Mouse (Mus musculus): Measurements from ENCODE around the gene Tpm4. TPM values are rescaled to one million over a fixed set of nuclear protein-coding genes. Genes with fewer than 3 reads are reported as not detected.

The Tpm4 gene
- total and polyA plus RNA-seq, 2 experiments from 2014 or later: 82.1 to 91.5 TPM

DNA sequence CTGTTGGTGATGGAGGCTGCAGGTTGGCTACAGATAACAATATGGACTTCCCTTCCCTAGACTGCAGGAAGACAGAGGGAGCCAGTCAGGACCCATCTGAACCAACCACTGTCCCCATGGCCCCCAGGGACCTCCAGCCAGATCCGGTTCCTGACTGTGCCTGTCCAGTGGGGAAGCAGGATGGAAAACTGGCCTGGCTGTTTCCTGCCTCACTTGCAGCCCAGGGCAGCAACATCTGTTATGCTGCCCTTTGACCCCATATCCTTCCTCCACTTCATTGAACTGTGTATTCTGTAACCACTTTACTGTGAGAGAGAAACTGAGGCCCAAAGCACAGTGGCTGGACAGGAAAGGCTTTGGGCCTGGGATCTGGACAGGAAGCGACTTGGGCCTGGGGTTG is 3.5 kb upstream of the Tpm4 start:
- Histone ChIP-seq H3K36me3 (ENCODE audit: insufficient read depth, low read length) (no peaks in the 10 kb centered on the region), H3K9me3 (ENCODE audit: low read length) (no peaks in the 10 kb centered on the region), H3K9ac (replicated peaks; ENCODE audit: low read length, poor library complexity, severe bottlenecking) (no peak overlapping the region), H3K4me2 (ENCODE audit: low read depth, low read length, poor library complexity, severe bottlenecking) (no peak overlapping the region), H3K27ac (ENCODE audit: low read depth, low read length) (no peak overlapping the region), H3K4me1 (ENCODE audit: insufficient read depth, low read length) (0 out of 2 replicates have a peak, but pooled peaks cover 2% of the 10 kb centered on the region), H3K27me3 (ENCODE audit: insufficient read depth, low read length) (no peaks in the 10 kb centered on the region), H3K4me3 (ENCODE audit: low read depth, low read length) (no peak overlapping the region)
- 72% methylated on average over 2 of the region's 2 CpGs for WGBS
- ATAC-seq (ENCODE audit: low FRiP score) (no peak), DNase-seq (ENCODE audit: low spot score) (no peak)
- no peak for TF ChIP-seq CTCF (IDR thresholded peaks at IDR 0.05)

DNA sequence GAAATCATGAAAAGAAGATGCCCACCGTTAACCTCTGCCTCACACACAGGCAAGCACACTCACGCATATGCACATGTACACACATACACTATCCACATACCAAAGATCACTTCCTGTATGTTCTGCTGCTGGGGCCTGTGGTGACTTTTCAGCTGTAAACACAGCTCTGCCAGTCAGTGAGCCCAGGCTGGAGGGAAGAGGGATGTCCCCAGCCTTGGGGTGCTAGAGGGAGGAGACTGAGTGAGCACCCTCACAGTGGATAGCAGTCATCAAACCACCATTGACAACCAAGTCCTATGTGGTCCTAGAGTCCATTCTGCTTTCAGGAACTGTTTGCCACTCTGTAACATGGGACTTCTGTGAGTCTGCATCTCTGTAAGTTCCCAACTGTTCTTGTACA is 2.9 kb upstream of the Tpm4 start:
- 81% methylated on average over 2 of the region's 2 CpGs for WGBS
- 0 out of 2 replicates have a peak, but pooled peaks cover 5% of the 10 kb centered on the region for H3K4me1 ChIP-seq (ENCODE audit: insufficient read depth, low read length)
- no peak for TF ChIP-seq CTCF (IDR thresholded peaks at IDR 0.05)
- ATAC-seq (ENCODE audit: low FRiP score) (no peak), DNase-seq (ENCODE audit: low spot score) (no peak)
- H3K4me3 ChIP-seq (ENCODE audit: low read depth, low read length): no peak overlapping the region
- no peaks in the 10 kb centered on the region for H3K36me3 ChIP-seq (ENCODE audit: insufficient read depth, low read length)
- no peaks in the 10 kb centered on the region for H3K9me3 ChIP-seq (ENCODE audit: low read length)
- H3K27me3 ChIP-seq (ENCODE audit: insufficient read depth, low read length): no peaks in the 10 kb centered on the region
- no peak overlapping the region for H3K4me2 ChIP-seq (ENCODE audit: low read depth, low read length, poor library complexity, severe bottlenecking)
- H3K9ac ChIP-seq (replicated peaks; ENCODE audit: low read length, poor library complexity, severe bottlenecking): no peak overlapping the region
- no peak overlapping the region for H3K27ac ChIP-seq (ENCODE audit: low read depth, low read length)

DNA sequence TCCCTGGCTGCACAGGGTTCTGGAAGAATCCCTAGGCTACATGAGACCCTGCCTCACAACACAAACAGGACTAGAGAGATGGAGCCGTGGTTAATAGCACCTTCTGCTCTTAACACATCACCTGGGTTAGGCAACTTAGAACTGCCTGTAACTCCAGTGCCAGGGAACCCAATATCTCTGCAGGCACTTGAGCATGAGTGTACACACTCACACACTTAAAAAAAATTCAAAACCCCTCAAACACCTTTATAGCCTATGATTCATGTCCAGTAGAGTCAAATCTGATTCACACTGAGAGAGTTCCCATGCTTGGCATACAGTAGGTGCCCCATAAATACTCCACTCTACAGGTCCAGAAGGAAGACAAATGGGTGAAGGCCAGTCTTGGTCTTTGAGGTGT is 2.4 kb upstream of the Tpm4 start:
- Histone ChIP-seq H3K4me3 (ENCODE audit: low read depth, low read length) (no peak overlapping the region), H3K36me3 (ENCODE audit: insufficient read depth, low read length) (no peaks in the 10 kb centered on the region), H3K9ac (replicated peaks; ENCODE audit: low read length, poor library complexity, severe bottlenecking) (no peak overlapping the region), H3K4me2 (ENCODE audit: low read depth, low read length, poor library complexity, severe bottlenecking) (no peak overlapping the region), H3K27me3 (ENCODE audit: insufficient read depth, low read length) (no peaks in the 10 kb centered on the region), H3K9me3 (ENCODE audit: low read length) (no peaks in the 10 kb centered on the region), H3K27ac (ENCODE audit: low read depth, low read length) (no peak overlapping the region), H3K4me1 (ENCODE audit: insufficient read depth, low read length) (0 out of 2 replicates have a peak, but pooled peaks cover 5% of the 10 kb centered on the region)
- ATAC-seq (ENCODE audit: low FRiP score) (no peak), DNase-seq (ENCODE audit: low spot score) (no peak)
- no peak for TF ChIP-seq CTCF (IDR thresholded peaks at IDR 0.05)
- 94% methylated on average over 1 of the region's 1 CpGs for WGBS

DNA sequence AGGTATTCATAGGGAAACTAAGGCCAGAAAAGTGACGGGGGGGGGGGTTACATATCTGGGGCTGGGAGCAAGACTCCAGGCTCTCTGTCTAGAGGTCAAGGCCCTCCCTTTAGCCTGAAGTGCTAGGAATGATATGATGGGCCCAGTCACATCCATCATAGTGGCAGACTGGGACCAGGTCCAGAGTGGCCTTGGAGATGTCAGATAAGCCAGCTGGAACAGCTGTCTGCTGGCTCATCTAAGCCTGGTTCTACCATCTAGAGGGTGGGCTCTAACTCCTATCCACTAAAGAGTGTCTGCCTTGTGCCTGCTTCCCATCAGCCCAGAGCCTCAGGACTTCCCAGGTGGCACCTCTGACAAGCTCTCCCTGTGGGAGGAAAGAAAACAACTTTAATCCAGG is 1.9 kb upstream of the Tpm4 start:
- WGBS: 83% methylated on average over 1 of the region's 1 CpGs
- TF ChIP-seq CTCF (IDR thresholded peaks at IDR 0.05): no peak

DNA sequence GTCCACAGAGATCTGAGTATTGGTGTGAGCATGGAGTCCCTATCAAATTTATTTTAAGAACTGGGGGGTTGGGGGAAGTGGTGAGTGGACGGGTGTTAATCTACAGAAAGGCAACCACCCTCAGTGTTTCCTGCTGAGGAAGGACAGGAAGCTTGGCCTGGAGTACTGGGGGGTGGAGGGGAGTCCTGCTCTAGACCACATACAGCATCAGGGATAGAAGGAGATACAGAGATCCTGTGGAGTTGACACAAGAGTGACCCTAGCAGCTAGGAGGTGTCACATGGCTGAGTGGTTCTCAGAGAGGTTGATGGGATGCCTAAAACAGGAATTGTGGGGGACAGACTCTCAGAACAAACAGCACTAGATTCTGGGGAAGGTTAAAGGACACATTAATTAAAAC is 1.3 kb upstream of the Tpm4 start:
- DNase-seq (ENCODE audit: low spot score) (no peak), ATAC-seq (ENCODE audit: low FRiP score) (no peak)
- Histone ChIP-seq H3K4me2 (ENCODE audit: low read depth, low read length, poor library complexity, severe bottlenecking) (no peak overlapping the region), H3K4me1 (ENCODE audit: insufficient read depth, low read length) (0 out of 2 replicates have a peak, but pooled peaks cover 5% of the 10 kb centered on the region), H3K27ac (ENCODE audit: low read depth, low read length) (no peak overlapping the region), H3K9me3 (ENCODE audit: low read length) (no peaks in the 10 kb centered on the region), H3K9ac (replicated peaks; ENCODE audit: low read length, poor library complexity, severe bottlenecking) (no peak overlapping the region), H3K36me3 (ENCODE audit: insufficient read depth, low read length) (no peaks in the 10 kb centered on the region), H3K4me3 (ENCODE audit: low read depth, low read length) (no peak overlapping the region), H3K27me3 (ENCODE audit: insufficient read depth, low read length) (no peaks in the 10 kb centered on the region)
- no peak for TF ChIP-seq CTCF (IDR thresholded peaks at IDR 0.05)
- 67% methylated on average over 1 of the region's 1 CpGs for WGBS

More for the DNA sequence above, 1.9 kb upstream of the Tpm4 start:
- Histone ChIP-seq H3K27me3 (ENCODE audit: insufficient read depth, low read length) (no peaks in the 10 kb centered on the region), H3K9me3 (ENCODE audit: low read length) (no peaks in the 10 kb centered on the region), H3K9ac (replicated peaks; ENCODE audit: low read length, poor library complexity, severe bottlenecking) (no peak overlapping the region), H3K4me1 (ENCODE audit: insufficient read depth, low read length) (0 out of 2 replicates have a peak, but pooled peaks cover 5% of the 10 kb centered on the region), H3K36me3 (ENCODE audit: insufficient read depth, low read length) (no peaks in the 10 kb centered on the region), H3K4me2 (ENCODE audit: low read depth, low read length, poor library complexity, severe bottlenecking) (no peak overlapping the region), H3K4me3 (ENCODE audit: low read depth, low read length) (no peak overlapping the region), H3K27ac (ENCODE audit: low read depth, low read length) (no peak overlapping the region)
- DNase-seq (ENCODE audit: low spot score) (no peak), ATAC-seq (ENCODE audit: low FRiP score) (no peak)

DNA sequence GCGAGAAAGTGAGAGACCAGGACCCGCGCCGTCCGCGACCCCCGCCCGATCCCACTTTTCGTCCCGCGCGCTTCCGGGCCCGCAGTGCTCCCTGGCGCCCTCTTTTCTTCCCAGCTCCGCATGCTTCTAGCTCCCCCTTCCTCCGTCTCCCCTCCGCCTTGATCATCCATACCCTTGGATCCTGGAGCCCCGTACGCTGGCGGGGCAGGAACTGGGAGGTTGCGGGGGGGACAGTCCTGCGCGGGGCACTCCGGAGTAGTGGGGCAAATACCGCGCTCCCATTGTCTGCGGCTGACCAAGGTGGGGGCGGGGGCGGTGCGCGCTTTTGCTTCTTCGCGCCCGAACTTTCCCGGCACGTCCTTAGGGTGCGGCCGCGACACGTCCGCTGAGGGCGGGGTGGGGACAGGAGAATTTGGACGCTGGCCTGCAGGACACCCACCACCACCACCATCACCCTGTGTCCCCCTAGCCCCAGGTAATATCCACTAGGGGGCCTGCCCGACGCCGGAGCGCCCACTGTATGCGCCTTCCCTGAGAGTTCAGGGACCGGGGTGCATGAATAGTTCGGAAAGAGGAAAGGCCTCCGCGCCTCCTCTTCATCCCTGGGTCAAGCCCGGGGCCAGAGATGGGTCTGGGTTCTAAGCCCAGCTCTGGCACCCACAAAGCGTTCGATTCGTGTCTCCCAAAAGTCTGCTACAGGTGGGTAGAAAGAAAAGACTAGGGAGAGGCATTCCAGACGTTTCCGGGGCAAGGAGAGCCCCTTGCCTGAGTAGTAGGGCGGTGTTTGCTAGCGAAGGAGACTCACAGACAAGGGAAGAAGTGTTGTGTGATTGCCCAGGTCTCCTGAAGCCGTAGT is 899 bp downstream of the Tpm4 start:
- no peaks in the 10 kb centered on the region for H3K36me3 ChIP-seq (ENCODE audit: insufficient read depth, low read length)
- TF ChIP-seq CTCF (IDR thresholded peaks at IDR 0.05): peak; percentile 41
- WGBS: under 1% methylated on average over 56 of the region's 62 CpGs
- H3K4me3 ChIP-seq (ENCODE audit: low read depth, low read length): peak overlapping the region; percentile 87
- 0 out of 2 replicates have a peak, but pooled peaks cover 5% of the 10 kb centered on the region for H3K4me1 ChIP-seq (ENCODE audit: insufficient read depth, low read length)
- peak overlapping the region; percentile 83 for H3K4me2 ChIP-seq (ENCODE audit: low read depth, low read length, poor library complexity, severe bottlenecking)
- H3K9ac ChIP-seq (replicated peaks; ENCODE audit: low read length, poor library complexity, severe bottlenecking): peak overlapping the region; percentile 90
- no peaks in the 10 kb centered on the region for H3K9me3 ChIP-seq (ENCODE audit: low read length)
- ATAC-seq (ENCODE audit: low FRiP score) (peak; percentile 63), DNase-seq (ENCODE audit: low spot score) (peak; percentile 32)
- peak overlapping the region; percentile 75 for H3K27ac ChIP-seq (ENCODE audit: low read depth, low read length)
- no peaks in the 10 kb centered on the region for H3K27me3 ChIP-seq (ENCODE audit: insufficient read depth, low read length)

All from midbrain, postnatal 0 days (tissue).